Mouse (Mus musculus): ENCODE data around the gene Traf3ip2.

DNA sequence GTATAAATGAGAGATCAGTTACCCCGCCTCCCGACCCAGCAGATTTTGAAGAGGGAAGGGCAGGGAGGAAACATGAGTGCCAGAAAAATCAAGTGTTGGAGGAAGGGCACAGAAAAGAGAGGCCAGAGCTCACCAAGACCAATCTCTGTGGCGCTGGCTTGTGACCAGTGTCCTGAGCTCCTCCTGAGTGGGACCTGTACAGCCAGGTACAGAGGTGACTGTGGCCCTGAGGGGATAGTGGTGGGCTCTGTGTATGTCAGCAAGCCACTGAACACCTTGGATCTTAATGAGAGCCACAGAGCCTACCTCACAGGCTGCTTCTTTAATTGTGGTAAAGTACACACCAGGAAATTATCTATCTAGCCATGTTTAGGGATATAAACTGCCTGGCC lies 14.9 kb upstream of the Traf3ip2 start:
- no peak for TF ChIP-seq CTCF (IDR thresholded peaks at IDR 0.05; ENCODE audit: control insufficient read depth, insufficient read depth, insufficient replicate concordance, low read depth, low read length)
- no peak for TF ChIP-seq POLR2A (IDR thresholded peaks at IDR 0.05; ENCODE audit: control insufficient read depth, low read depth, low read length)
